8 mouse cellular contexts compared by ENCODE assay signal in genomic region chr16:10834911-10835587, GRCm38 (mm10). TPM values are rescaled to one million over a fixed set of nuclear protein-coding genes. Genes with fewer than 3 reads are reported as not detected.
A peak's percentile ranks its signal among the peaks of the same experiment; 100 is the strongest.
DNase-seq lines count a peak whose midpoint lies in the region; ATAC-seq and TF ChIP-seq lines count a peak whose summit lies in the region.

Gene Rmi2 (plus strand): TSS chr16:10835059.

- H3K4me2 ChIP-seq in heart, embryonic 13.5 days = peak within 1 kb of the TSS; percentile 94
- peak within 1 kb of the TSS; percentile 99 for H3K4me2 ChIP-seq in liver, embryonic 11.5 days
- peak within 1 kb of the TSS; percentile 90 for H3K4me2 ChIP-seq in myocyte (ENCODE audit: low read depth)

- peak within 1 kb of the TSS; percentile 91 for H3K9ac ChIP-seq in heart, embryonic 13.5 days
- H3K9ac ChIP-seq in liver, embryonic 11.5 days (ENCODE audit: low read depth, low read length) = peak within 1 kb of the TSS; percentile 93

- peaks cover 20% of the 10 kb centered on the region for H3K36me3 ChIP-seq in erythroblast, embryonic 14.5 days (ENCODE audit: control insufficient read depth)
- no peaks in the 10 kb centered on the region for H3K36me3 ChIP-seq in heart, embryonic 13.5 days
- H3K36me3 ChIP-seq in liver, embryonic 11.5 days (ENCODE audit: control insufficient read depth, insufficient read depth, low read length) = no peaks in the 10 kb centered on the region
- H3K36me3 ChIP-seq in myocyte (ENCODE audit: control insufficient read depth, insufficient read depth) = no peaks in the 10 kb centered on the region

- under 1% methylated on average over 52 of the region's 69 CpGs for WGBS in heart, embryonic 13.5 days
- under 1% methylated on average over 66 of the region's 69 CpGs for WGBS in liver, embryonic 11.5 days

- peak; percentile 52 for TF ChIP-seq POLR2A in myocyte (IDR thresholded peaks at IDR 0.05; ENCODE audit: insufficient read length, low read depth)

- H3K79me2 ChIP-seq in myocyte (ENCODE audit: control insufficient read depth, insufficient read depth) = no peaks in the 10 kb centered on the region

- H3K27me3 ChIP-seq in erythroblast, embryonic 14.5 days (ENCODE audit: control insufficient read depth) = peaks cover 14% of the 10 kb centered on the region
- no peaks in the 10 kb centered on the region for H3K27me3 ChIP-seq in heart, embryonic 13.5 days (replicated peaks)
- 0 out of 2 replicates have a peak, but pooled peaks cover 3% of the 10 kb centered on the region for H3K27me3 ChIP-seq in liver, embryonic 11.5 days (replicated peaks; ENCODE audit: control insufficient read depth, insufficient read depth, low read length)
- H3K27me3 ChIP-seq in myocyte (ENCODE audit: control insufficient read depth, insufficient read depth, insufficient read length) = no peaks in the 10 kb centered on the region

- peak within 1 kb of the TSS; percentile 83 for H3K27ac ChIP-seq in heart, embryonic 13.5 days (replicated peaks)
- peak within 1 kb of the TSS; percentile 89 for H3K27ac ChIP-seq in liver, embryonic 11.5 days (ENCODE audit: low read depth, low read length)

- peak within 1 kb of the TSS; percentile 89 for H3ac ChIP-seq in myocyte (ENCODE audit: control insufficient read depth, insufficient read length)

- ATAC-seq in heart, embryonic 13.5 days (ENCODE audit: extremely low read depth, insufficient number of reproducible peaks, low FRiP score, low TSS enrichment) = peak; percentile 70
- ATAC-seq in liver, embryonic 11.5 days (replicated peaks; ENCODE audit: low FRiP score) = peak; percentile 98

- peak; percentile 93 for DNase-seq in CD4-positive, CD25-positive, alpha-beta regulatory T cell, adult 2 months (ENCODE audit: low read depth, low spot score)
- DNase-seq in brain, embryonic 18.5 days (ENCODE audit: low read depth, low spot score) = peak; percentile 69
- peak; percentile 93 for DNase-seq in kidney, postnatal 10 days
- peak; percentile 87 for DNase-seq in liver, embryonic 11.5 days (ENCODE audit: low spot score)
- DNase-seq in spleen, postnatal 4 days (ENCODE audit: low spot score in 2 of 2) = peak; percentile 86 to 93

- peak within 1 kb of the TSS; percentile 91 for H3K4me3 ChIP-seq in erythroblast, embryonic 14.5 days (replicated peaks)
- H3K4me3 ChIP-seq in heart, embryonic 13.5 days = peak within 1 kb of the TSS; percentile 90
- peak within 1 kb of the TSS; percentile 89 for H3K4me3 ChIP-seq in liver, embryonic 11.5 days (ENCODE audit: low read depth, low read length)
- peak within 1 kb of the TSS; percentile 0 for H3K4me3 ChIP-seq in myocyte

- no peaks in the 10 kb centered on the region for H3K9me3 ChIP-seq in erythroblast, embryonic 14.5 days (ENCODE audit: control insufficient read depth, low read length)
- H3K9me3 ChIP-seq in heart, embryonic 13.5 days = no peaks in the 10 kb centered on the region
- H3K9me3 ChIP-seq in liver, embryonic 11.5 days (ENCODE audit: control insufficient read depth, low read length) = no peaks in the 10 kb centered on the region

- peaks cover 38% of the 10 kb centered on the region for H3K4me1 ChIP-seq in erythroblast, embryonic 14.5 days (ENCODE audit: control insufficient read depth)
- H3K4me1 ChIP-seq in heart, embryonic 13.5 days = peaks cover 55% of the 10 kb centered on the region
- H3K4me1 ChIP-seq in liver, embryonic 11.5 days (replicated peaks; ENCODE audit: control insufficient read depth, insufficient read depth, low read length) = peaks cover 13% of the 10 kb centered on the region

TF ChIP-seq in myocyte, 11 proteins besides CTCF, POLR2A, EP300 and RAD21:
- TF ChIP-seq MYOG (IDR thresholded peaks at IDR 0.05; ENCODE audit: control insufficient read depth in 1 of 3, insufficient read depth in 1 of 3, insufficient read length in 2 of 3, low read depth in 2 of 3) (peak in 1 of 3 experiments; percentile 59), POLR2AphosphoS2 (IDR thresholded peaks at IDR 0.05; ENCODE audit: insufficient read length, low read depth) (no peak), TCF3 (IDR thresholded peaks at IDR 0.05; ENCODE audit: insufficient read length, low read depth) (no peak), MYOD1 (IDR thresholded peaks at IDR 0.05; ENCODE audit: control insufficient read depth in 1 of 3, insufficient read length in 2 of 3, low read depth in 2 of 3) (peak in 1 of 3 experiments; percentile 63), E2F4 (IDR thresholded peaks at IDR 0.05; ENCODE audit: insufficient read depth) (peak; percentile 88)

RNA-seq across cellular contexts. Expression of gene Rmi2, which starts in this region (rescaled TPM):
- polyA plus RNA-seq in erythroblast, embryonic 14.5 days (2012) = 0.57 and 0.65 TPM in 2 replicates
- 2.8 and 3.9 TPM in 2 replicates for polyA plus RNA-seq in heart, embryonic 13.5 days (2015; fragmentation: Nextera tagmentation; extraction: Ambion mirVana)
- 3.0 and 3.4 TPM in 2 replicates for polyA plus RNA-seq in liver, embryonic 11.5 days (2014; fragmentation: Nextera tagmentation; extraction: Ambion mirVana)
- polyA plus RNA-seq in myocyte (2012; fragmentation: generic; extraction: Trizol) = 0.64 TPM

Comparison
In these comparisons a context has a peak if more than half of its experiments do, and no peak if none do; other contexts are left out.
1. Peak in every context shown above with its lines: DNase-seq, ATAC-seq, H3K4me3 ChIP-seq and H3K27ac ChIP-seq.
2. H3K4me3 ChIP-seq: peak in every context shown above with its lines; median percentile 91 in erythroblast, embryonic 14.5 days; 90 in heart, embryonic 13.5 days; 89 in liver, embryonic 11.5 days; 0 in myocyte.